Mouse (Mus musculus) heart, adult 2 months (tissue): ENCODE results near the gene Polr3c. TPM values are rescaled to one million over a fixed set of nuclear protein-coding genes. Genes with fewer than 3 reads are reported as not detected.

ENCODE experiments used
- DNase-seq, 2 experiments: peaks; one replicate each; pipeline ENCODE4 v3.0.0; 2021
- H3K27ac ChIP-seq: fragments of 200-600 bp; 2 replicates; pipeline ENCODE4 v1.8.1; 2022
- H3K27me3 ChIP-seq: fragments of 200-500 bp; 2 replicates; pipeline ENCODE4 v1.6.1; 2012; ENCODE audit warnings: mild to moderate bottlenecking, low read length, inconsistent platforms, mixed read lengths; ENCODE audit not compliant: control insufficient read depth, insufficient read depth
- H3K36me3 ChIP-seq: fragments of 200-500 bp; 2 replicates; pipeline ENCODE4 v1.6.1; 2012; ENCODE audit warnings: low read length, inconsistent platforms; ENCODE audit not compliant: control insufficient read depth, insufficient read depth
- H3K4me1 ChIP-seq: fragments of 200-500 bp; 2 replicates; pipeline ENCODE4 v1.6.1; 2011; ENCODE audit warnings: low read length; ENCODE audit not compliant: control insufficient read depth, insufficient read depth
- H3K4me3 ChIP-seq: fragments of 200-600 bp; 2 replicates; pipeline ENCODE4 v1.8.1; 2022
- H3K79me2 ChIP-seq: fragments of 200-500 bp; replicated peaks from 2 replicates; pipeline ENCODE4 v1.6.1; 2012; ENCODE audit warnings: mild to moderate bottlenecking, inconsistent platforms, low read length, moderate library complexity, mixed read lengths; ENCODE audit not compliant: control insufficient read depth, insufficient read depth
- H3K9ac ChIP-seq: fragments of 200-500 bp; 2 replicates; pipeline ENCODE4 v1.6.1; 2012; ENCODE audit warnings: low read depth, mild to moderate bottlenecking, control low read depth, inconsistent platforms, low read length, mixed read lengths
- CTCF ChIP-seq: fragments of 200-600 bp; IDR thresholded peaks from 2 replicates; pipeline ENCODE4 v1.8.1; 2022; ENCODE audit warnings: antibody characterized with exemption, mild to moderate bottlenecking, moderate library complexity
- EP300 ChIP-seq: fragments of 200-500 bp; IDR thresholded peaks from 2 replicates; pipeline ENCODE4 v1.6.1; 2011; ENCODE audit warnings: low read depth, low read length, control low read depth; ENCODE audit not compliant: insufficient read depth
- POLR2A ChIP-seq: fragments of 200-500 bp; IDR thresholded peaks from 2 replicates; pipeline ENCODE4 v1.6.1; 2011; ENCODE audit warnings: mild to moderate bottlenecking, low read depth, low read length, control low read depth; ENCODE audit not compliant: insufficient read depth
- WGBS: fragments of 180-500 bp; shearing (Covaris S2); methylation state at CpG from one replicate; pipeline ENCODE4 v1.1.7; 2018; 5-methylcytosine and 5-hydroxymethylcytosine counted together
- intact Hi-C: fragments of 180-260 bp; cut with DNase I; formaldehyde crosslinking; loops from one replicate; pipeline ENCODE4 v1.15.1; 2025
- polyA plus RNA-seq: library from polyadenylated mRNA; depleted of rRNA; stranded (reverse); fragments of >200 nt; gene quantifications from 2 replicates; pipeline ENCODE4 v1.2.3, GENCODE M21; 2012
- total RNA-seq, 2 experiments: library from RNA; stranded (reverse); gene quantifications; 2 replicates each; pipeline ENCODE4 v1.2.3; 2021

The Polr3c gene
- total and polyA plus RNA-seq, 3 experiments: 21.2 to 24.4 (median 22.4) TPM

DNA sequence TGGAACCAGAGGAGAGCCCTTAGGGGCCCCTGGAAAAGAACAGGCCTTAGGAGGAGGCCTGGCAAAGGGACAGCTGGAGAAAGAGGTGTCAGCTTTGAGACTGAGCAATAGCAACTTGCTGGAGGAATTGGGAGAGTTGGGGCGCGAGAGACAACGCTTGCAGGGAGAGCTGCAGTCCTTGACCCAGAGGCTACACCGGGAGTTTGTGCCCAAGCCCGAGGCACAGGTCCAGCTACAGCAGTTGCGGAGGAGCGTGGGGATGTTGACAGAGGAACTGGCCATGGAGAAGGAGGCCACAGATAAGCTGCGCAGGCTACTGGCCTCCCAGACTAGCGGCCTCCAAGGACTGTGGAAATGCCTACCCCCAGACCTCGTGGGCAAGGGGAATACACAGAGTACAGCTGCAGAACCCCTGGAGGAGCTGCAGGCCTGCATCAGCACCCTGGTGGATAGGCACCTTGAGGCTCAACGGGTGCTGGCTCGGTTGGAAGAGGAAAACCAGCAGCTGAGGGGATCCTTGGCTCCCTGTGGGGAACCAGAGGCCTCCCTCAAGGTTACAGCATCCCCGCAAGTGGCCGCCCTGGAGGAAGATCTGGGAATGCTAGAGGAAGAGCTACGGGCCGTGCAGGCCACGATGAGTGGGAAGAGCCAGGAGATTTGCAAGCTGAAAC is 43.1 kb downstream of the Polr3c start:
- Histone ChIP-seq H3K9ac (peak overlapping the region; percentile 11; the same call in 1 of the 2 replicates), H3K36me3 (no peaks in the 10 kb centered on the region), H3K79me2 (no peaks in the 10 kb centered on the region), H3K27ac (no peak overlapping the region; the same call in 1 of the 2 replicates), H3K27me3 (no peaks in the 10 kb centered on the region), H3K4me1 (no peaks in the 10 kb centered on the region), H3K4me3 (peak overlapping the region; percentile 37)
- peak; percentile 34 to 46 for DNase-seq
- 44% methylated on average over 17 of the region's 17 CpGs for WGBS
- TF ChIP-seq POLR2A: no peak
- TF ChIP-seq CTCF: no peak
- TF ChIP-seq EP300: no peak
- intact Hi-C loops: no loop called here

GRCm38 (mm10) chr3:96683496-96683895 is 43.9 kb downstream of the Polr3c start:
- H3K27ac ChIP-seq: no peak overlapping the region
- no peaks in the 10 kb centered on the region for H3K27me3 ChIP-seq
- 86% methylated on average over 3 of the region's 3 CpGs for WGBS
- H3K4me3 ChIP-seq: no peak overlapping the region
- H3K79me2 ChIP-seq: no peaks in the 10 kb centered on the region
- H3K9ac ChIP-seq: no peak overlapping the region
- H3K4me1 ChIP-seq: no peaks in the 10 kb centered on the region
- no peaks in the 10 kb centered on the region for H3K36me3 ChIP-seq
- DNase-seq: no peak
- intact Hi-C loops: no loop called here
- TF ChIP-seq POLR2A (no peak), CTCF (no peak), EP300 (no peak)

GRCm38 (mm10) chr3:96680269-96680956 is 47.0 kb downstream of the Polr3c start:
- Histone ChIP-seq H3K9ac (no peak overlapping the region), H3K27ac (no peak overlapping the region), H3K36me3 (no peaks in the 10 kb centered on the region), H3K4me3 (no peak overlapping the region), H3K79me2 (no peaks in the 10 kb centered on the region), H3K4me1 (no peaks in the 10 kb centered on the region), H3K27me3 (no peaks in the 10 kb centered on the region)
- no peak for DNase-seq
- TF ChIP-seq EP300: no peak
- no peak for TF ChIP-seq POLR2A
- no peak for TF ChIP-seq CTCF
- 37% methylated on average over 12 of the region's 12 CpGs for WGBS
- intact Hi-C loops: no loop called here

DNA sequence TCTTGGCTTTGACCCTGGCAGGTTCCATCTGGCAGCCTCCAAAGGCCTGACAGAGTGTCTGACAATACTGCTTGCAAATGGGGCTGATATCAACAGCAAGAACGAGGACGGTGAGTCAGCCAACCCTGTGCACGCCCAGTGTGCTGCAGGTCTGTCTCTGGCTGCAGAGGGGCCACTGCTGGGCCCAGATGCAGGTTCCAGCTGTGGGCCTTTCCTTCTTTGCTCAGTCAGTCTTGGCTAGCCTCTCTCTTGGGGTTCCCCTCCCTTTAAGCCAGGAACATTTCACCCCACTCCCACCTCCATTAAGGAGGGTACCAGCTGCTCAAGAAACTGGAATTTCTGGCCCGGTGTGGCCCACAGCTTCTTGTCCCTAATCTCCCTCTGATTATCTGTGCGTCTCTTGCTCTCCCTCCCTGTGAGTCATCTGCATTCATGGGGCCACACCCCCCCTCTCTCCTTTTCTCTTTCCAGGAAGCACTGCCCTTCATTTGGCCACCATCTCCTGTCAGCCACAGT is 48.2 kb downstream of the Polr3c start:
- no peak for TF ChIP-seq CTCF
- TF ChIP-seq POLR2A: no peak
- no peak for TF ChIP-seq EP300
- no peaks in the 10 kb centered on the region for H3K36me3 ChIP-seq
- no peaks in the 10 kb centered on the region for H3K79me2 ChIP-seq
- intact Hi-C loops: no loop called here
- no peaks in the 10 kb centered on the region for H3K4me1 ChIP-seq
- H3K27me3 ChIP-seq: no peaks in the 10 kb centered on the region
- H3K27ac ChIP-seq: no peak overlapping the region
- WGBS: 29% methylated on average over 5 of the region's 5 CpGs
- no peak overlapping the region for H3K4me3 ChIP-seq
- H3K9ac ChIP-seq: no peak overlapping the region
- no peak for DNase-seq

- intact Hi-C loops: no loop called here
- H3K4me3 ChIP-seq: no peak overlapping the region
- H3K36me3 ChIP-seq: no peaks in the 10 kb centered on the region
- no peak for DNase-seq
- no peaks in the 10 kb centered on the region for H3K4me1 ChIP-seq
- TF ChIP-seq POLR2A: no peak
- no peak for TF ChIP-seq EP300
- TF ChIP-seq CTCF: no peak
- H3K27ac ChIP-seq: no peak overlapping the region
- H3K79me2 ChIP-seq: no peaks in the 10 kb centered on the region
- H3K27me3 ChIP-seq: no peaks in the 10 kb centered on the region
- H3K9ac ChIP-seq: no peak overlapping the region
- 70% methylated on average over 7 of the region's 7 CpGs for WGBS
These were observed 49.0 kb downstream of the Polr3c start for GRCm38 (mm10) chr3:96678456-96678855.

GRCm38 (mm10) chr3:96675690-96676089 is 51.7 kb downstream of the Polr3c start:
- DNase-seq: no peak
- Histone ChIP-seq H3K4me1 (no peaks in the 10 kb centered on the region), H3K9ac (no peak overlapping the region), H3K4me3 (no peak overlapping the region), H3K79me2 (no peaks in the 10 kb centered on the region), H3K27ac (no peak overlapping the region), H3K27me3 (no peaks in the 10 kb centered on the region), H3K36me3 (no peaks in the 10 kb centered on the region)
- 67% methylated on average over 3 of the region's 3 CpGs for WGBS
- no peak for TF ChIP-seq CTCF
- TF ChIP-seq POLR2A: no peak
- TF ChIP-seq EP300: no peak
- intact Hi-C loops: no loop called here
